Mouse (Mus musculus): ENCODE measurements around the gene Necap1.
A peak's percentile ranks its signal among the peaks of the same experiment; 100 is the strongest.

Necap1 gene

GRCm38 (mm10) chr6:122881287-122881686, 7.0 kb downstream of the Necap1 start:
- no peak for DNase-seq (ENCODE audit: low read depth in 1 of 2, low spot score in 2 of 2)

- DNase-seq (ENCODE audit: low read depth in 1 of 2, low spot score in 2 of 2), result no peak
Observed at GRCm38 (mm10) chr6:122883603-122884002, 9.3 kb downstream of the Necap1 start.

- DNase-seq (ENCODE audit: low read depth in 1 of 2, low spot score in 2 of 2), result no peak
Observed at GRCm38 (mm10) chr6:122889599-122889998, 15.3 kb downstream of the Necap1 start.

- DNase-seq (ENCODE audit: low read depth in 1 of 2, low spot score in 2 of 2), result peak; percentile 34 to 60
Observed at GRCm38 (mm10) chr6:122892442-122893049, 18.3 kb downstream of the Necap1 start.

DNA sequence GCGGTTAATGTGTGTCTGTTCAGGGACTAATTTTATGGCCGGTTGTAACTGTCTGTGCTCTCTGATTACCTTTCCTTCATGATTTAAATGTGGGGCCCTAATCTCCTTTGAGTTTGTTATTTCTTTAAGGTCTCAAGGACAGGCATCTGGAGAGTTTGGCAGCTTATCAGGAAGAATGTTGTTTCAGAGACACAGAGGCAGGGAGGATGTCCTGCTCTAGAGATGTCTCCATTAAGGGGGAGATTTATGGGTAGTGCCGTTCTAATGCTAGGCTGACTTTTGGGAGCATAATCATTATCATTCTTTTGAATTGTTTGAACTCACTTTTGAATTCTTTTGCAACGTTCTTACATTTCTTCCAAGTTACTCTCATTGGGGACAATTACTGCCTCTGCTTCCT, 45.6 kb downstream of the Necap1 start:
- DNase-seq (ENCODE audit: low read depth in 1 of 2, low spot score in 2 of 2), result no peak

- peak; percentile 44 to 48 for DNase-seq (ENCODE audit: low read depth in 1 of 2, low spot score in 2 of 2)
Observed at GRCm38 (mm10) chr6:122921451-122921850, 47.2 kb downstream of the Necap1 start, which contains the start of gene Clec4a1. TSS of gene Clec4a1 (plus strand) at chr6:122921848.

DNA sequence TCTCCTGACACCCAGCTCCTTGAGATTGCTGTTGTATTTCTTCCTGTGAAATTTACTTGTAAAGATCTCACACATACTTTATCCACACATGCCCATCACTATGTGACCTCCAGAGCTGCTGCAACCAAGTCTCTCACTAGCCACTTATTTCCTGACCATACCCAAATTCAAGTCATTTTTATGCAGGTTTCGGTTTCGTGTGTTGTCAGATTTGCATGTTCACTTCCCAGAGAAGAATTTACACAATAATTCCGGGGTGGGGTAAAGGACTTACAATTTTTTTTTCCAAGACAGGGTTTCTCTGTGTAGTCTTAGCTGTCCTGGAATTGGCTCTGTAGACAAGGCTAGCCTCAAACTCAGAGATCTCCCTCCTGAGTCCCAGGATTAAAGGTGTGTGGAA, 60.6 kb downstream of the Necap1 start:
- peak in 1 of 2 experiments; percentile 19 for DNase-seq (ENCODE audit: low read depth in 1 of 2, low spot score in 2 of 2)

Data from monocyte, adult 2 months (primary cell).